Mouse (Mus musculus) midbrain, embryonic 16.5 days (tissue): Measurements from ENCODE around the gene Gramd1b. TPM values are rescaled to one million over a fixed set of nuclear protein-coding genes. Genes with fewer than 3 reads are reported as not detected.
"Not testable (repeated sequence)": the region's sequence is repeated elsewhere in the genome, so short reads cannot be mapped to it uniquely, and the experiment has no call there.

Experiments used
- ATAC-seq: fragments of 200-750 bp; cut with Nextera tagmentation; 2 replicates; pipeline ENCODE4 v1.8.0; 2017; ENCODE audit warnings: moderate TSS enrichment
- H3K27ac ChIP-seq: fragments of 300-500 bp; sonication (generic); 2 replicates; pipeline ENCODE4 v1.5.1; 2014; ENCODE audit warnings: mild to moderate bottlenecking, low read length, mixed read lengths
- H3K27me3 ChIP-seq: fragments of 300-500 bp; sonication (generic); 2 replicates; pipeline ENCODE4 v1.6.1; 2014; ENCODE audit warnings: low read depth, low read length, mixed read lengths; ENCODE audit not compliant: control insufficient read depth, insufficient read depth
- H3K36me3 ChIP-seq: fragments of 300-500 bp; sonication (generic); 2 replicates; pipeline ENCODE4 v1.6.1; 2014; ENCODE audit warnings: mild to moderate bottlenecking, low read length, moderate library complexity, mixed read lengths; ENCODE audit not compliant: control insufficient read depth, insufficient read depth
- H3K4me1 ChIP-seq: fragments of 300-500 bp; sonication (generic); 2 replicates; pipeline ENCODE4 v1.6.1; 2014; ENCODE audit warnings: mild to moderate bottlenecking, low read length, mixed read lengths; ENCODE audit not compliant: control insufficient read depth, insufficient read depth
- H3K4me2 ChIP-seq: fragments of 300-500 bp; sonication (generic); 2 replicates; pipeline ENCODE4 v1.6.1; 2014; ENCODE audit warnings: mild to moderate bottlenecking, low read length, mixed read lengths
- H3K4me3 ChIP-seq: fragments of 300-500 bp; sonication (generic); 2 replicates; pipeline ENCODE4 v1.5.1; 2014; ENCODE audit warnings: low read depth, mild to moderate bottlenecking, low read length, moderate library complexity, mixed read lengths
- H3K9ac ChIP-seq: fragments of 300-500 bp; sonication (generic); 2 replicates; pipeline ENCODE4 v1.6.1; 2014; ENCODE audit warnings: low read depth, low read length, mixed read lengths
- H3K9me3 ChIP-seq: fragments of 300-500 bp; sonication (generic); replicated peaks from 2 replicates; pipeline ENCODE4 v1.6.1; 2014; ENCODE audit warnings: mild to moderate bottlenecking, low read length, mixed read lengths; ENCODE audit not compliant: control insufficient read depth, poor library complexity, severe bottlenecking
- WGBS: fragments of 180-500 bp; shearing (Covaris S2); extraction: QIAGEN DNeasy Blood & Tissue Kit; methylation state at CpG from one replicate; pipeline ENCODE4 v1.1.7; 2014; 5-methylcytosine and 5-hydroxymethylcytosine counted together
- polyA plus RNA-seq: library from polyadenylated mRNA; unstranded; fragments of >200 nt; fragmentation: Nextera tagmentation; extraction: Ambion mirVana; gene quantifications from 2 replicates; pipeline ENCODE4 v1.2.1, GENCODE M21; 2015

The Gramd1b gene
- polyA plus RNA-seq, 1 experiment from 2014 or later: 20.3 TPM

DNA sequence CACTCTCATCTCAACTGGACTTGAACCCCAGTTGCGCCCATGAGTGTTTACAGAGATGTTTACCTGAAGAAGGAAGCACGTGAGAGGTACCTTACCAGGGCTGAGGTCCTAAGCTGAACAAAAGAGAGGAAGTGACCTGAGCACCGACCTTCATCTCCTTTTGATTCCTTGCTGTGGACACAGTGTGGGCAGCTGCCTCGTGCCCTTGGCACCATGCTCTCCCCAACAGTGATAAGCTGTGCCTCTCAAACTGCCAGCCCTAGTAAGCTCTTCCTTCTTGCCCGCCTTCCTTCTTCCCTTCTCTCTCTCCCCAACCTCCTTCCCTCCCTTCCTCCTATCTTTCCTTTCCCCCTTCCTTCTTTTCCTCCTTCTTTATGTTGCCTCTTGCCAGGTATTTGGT lies 26.3 kb downstream of the Gramd1b start:
- ATAC-seq: no peak
- H3K36me3 ChIP-seq: no peaks in the 10 kb centered on the region
- no peaks in the 10 kb centered on the region for H3K27me3 ChIP-seq

GRCm38 (mm10) chr9:40500691-40501090 lies 30.5 kb downstream of the Gramd1b start:
- no peaks in the 10 kb centered on the region for H3K36me3 ChIP-seq
- H3K27me3 ChIP-seq: no peaks in the 10 kb centered on the region
- H3K4me3 ChIP-seq: no peak overlapping the region
- H3K9ac ChIP-seq: no peak overlapping the region
- H3K27ac ChIP-seq: no peak overlapping the region
- no peaks in the 10 kb centered on the region for H3K4me1 ChIP-seq
- no peak for ATAC-seq
- H3K9me3 ChIP-seq: no peaks in the 10 kb centered on the region
- no peak overlapping the region for H3K4me2 ChIP-seq

More for the DNA sequence above, 26.3 kb downstream of the Gramd1b start:
- Histone ChIP-seq H3K9me3 (no peaks in the 10 kb centered on the region), H3K27ac (no peak overlapping the region), H3K4me3 (no peak overlapping the region), H3K9ac (no peak overlapping the region), H3K4me1 (no peaks in the 10 kb centered on the region), H3K4me2 (no peak overlapping the region)
- WGBS: 86% methylated on average over 5 of the region's 5 CpGs

- H3K9ac ChIP-seq, H3K27ac ChIP-seq, H3K36me3 ChIP-seq, H3K4me1 ChIP-seq, H3K9me3 ChIP-seq, ATAC-seq, H3K4me3 ChIP-seq, H3K27me3 ChIP-seq, H3K4me2 ChIP-seq: not testable (repeated sequence)
- 71% methylated on average over 7 of the region's 7 CpGs for WGBS
Measured at GRCm38 (mm10) chr9:40482351-40483084, 48.7 kb downstream of the Gramd1b start.

- H3K4me2 ChIP-seq: no peak overlapping the region
- H3K36me3 ChIP-seq: no peaks in the 10 kb centered on the region
- H3K4me3 ChIP-seq: no peak overlapping the region
- H3K27me3 ChIP-seq: no peaks in the 10 kb centered on the region
- H3K27ac ChIP-seq: no peak overlapping the region
- ATAC-seq: no peak
- WGBS: 55% methylated on average over 3 of the region's 3 CpGs
- peaks cover 4% of the 10 kb centered on the region; the same call in 1 of the 2 replicates for H3K9me3 ChIP-seq
- no peaks in the 10 kb centered on the region for H3K4me1 ChIP-seq
- H3K9ac ChIP-seq: no peak overlapping the region
Measured at GRCm38 (mm10) chr9:40481271-40481670, 49.9 kb downstream of the Gramd1b start.

GRCm38 (mm10) chr9:40479333-40479732 lies 51.9 kb downstream of the Gramd1b start:
- Histone ChIP-seq H3K4me3 (no peak overlapping the region), H3K9me3 (no peaks in the 10 kb centered on the region), H3K4me1 (no peaks in the 10 kb centered on the region), H3K36me3 (no peaks in the 10 kb centered on the region), H3K4me2 (no peak overlapping the region), H3K27me3 (no peaks in the 10 kb centered on the region), H3K9ac (no peak overlapping the region), H3K27ac (no peak overlapping the region)
- WGBS: 56% methylated on average over 4 of the region's 4 CpGs
- no peak for ATAC-seq

DNA sequence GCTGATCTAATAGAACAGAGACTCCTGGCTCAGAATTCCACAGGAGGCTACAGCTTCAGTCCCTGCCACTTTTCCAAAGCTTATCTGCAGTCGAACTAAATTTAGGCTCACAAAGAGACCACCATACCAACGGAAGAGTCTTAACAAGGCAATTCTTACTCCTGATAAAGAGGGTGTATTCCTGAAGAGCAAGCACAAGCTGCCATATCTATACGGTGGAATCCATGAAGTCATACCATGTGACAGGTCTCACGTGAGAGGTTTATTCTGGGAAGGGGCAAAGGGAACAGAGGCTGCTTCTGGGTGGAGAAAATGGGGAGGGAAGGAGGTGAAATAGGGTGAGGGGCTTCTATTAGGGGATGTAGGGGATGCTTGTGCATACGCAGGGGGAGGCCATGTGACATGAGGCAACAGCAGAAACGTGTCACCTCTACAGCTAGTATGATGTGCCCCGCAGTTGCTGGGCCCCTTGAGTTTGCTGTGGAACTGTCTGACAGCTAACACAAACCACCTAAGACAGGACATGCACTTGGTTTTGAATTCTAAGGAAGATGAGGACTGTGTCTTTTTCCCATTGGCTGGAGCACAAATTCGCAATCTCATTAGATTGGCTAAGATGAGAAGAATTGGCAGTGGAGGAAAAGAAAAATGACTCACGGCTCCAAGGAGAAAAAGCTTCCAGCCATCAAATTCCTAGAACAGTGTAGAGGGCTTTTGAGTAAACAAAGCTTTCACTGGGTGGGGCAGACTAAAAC lies 52.9 kb downstream of the Gramd1b start:
- no peaks in the 10 kb centered on the region for H3K27me3 ChIP-seq
- H3K4me2 ChIP-seq: no peak overlapping the region
- no peaks in the 10 kb centered on the region for H3K4me1 ChIP-seq
- 84% methylated on average over 9 of the region's 9 CpGs for WGBS
- no peak overlapping the region for H3K27ac ChIP-seq
- H3K4me3 ChIP-seq: no peak overlapping the region
- no peak for ATAC-seq
- H3K9ac ChIP-seq: no peak overlapping the region
- H3K36me3 ChIP-seq: no peaks in the 10 kb centered on the region
- H3K9me3 ChIP-seq: no peaks in the 10 kb centered on the region

- Histone ChIP-seq H3K4me3 (no peak overlapping the region), H3K9ac (no peak overlapping the region), H3K27me3 (no peaks in the 10 kb centered on the region), H3K9me3 (no peaks in the 10 kb centered on the region), H3K36me3 (no peaks in the 10 kb centered on the region), H3K4me2 (no peak overlapping the region), H3K27ac (no peak overlapping the region), H3K4me1 (no peaks in the 10 kb centered on the region)
- WGBS: 81% methylated on average over 2 of the region's 2 CpGs
- no peak for ATAC-seq
Measured at GRCm38 (mm10) chr9:40477611-40478010, 53.6 kb downstream of the Gramd1b start.

- ATAC-seq: no peak
Measured at GRCm38 (mm10) chr9:40476098-40476497, 55.1 kb downstream of the Gramd1b start.

GRCm38 (mm10) chr9:40472961-40473510 lies 58.1 kb downstream of the Gramd1b start:
- Histone ChIP-seq H3K4me1 (no peaks in the 10 kb centered on the region), H3K9ac (no peak overlapping the region), H3K4me3 (no peak overlapping the region), H3K27ac (no peak overlapping the region), H3K9me3 (no peaks in the 10 kb centered on the region), H3K4me2 (no peak overlapping the region), H3K36me3 (no peaks in the 10 kb centered on the region), H3K27me3 (no peaks in the 10 kb centered on the region)
- 90% methylated on average over 9 of the region's 9 CpGs for WGBS
- ATAC-seq: no peak

More at GRCm38 (mm10) chr9:40476098-40476497, 55.1 kb downstream of the Gramd1b start:
- H3K4me2 ChIP-seq: no peak overlapping the region
- H3K27ac ChIP-seq: no peak overlapping the region
- no peaks in the 10 kb centered on the region for H3K4me1 ChIP-seq
- no peaks in the 10 kb centered on the region for H3K36me3 ChIP-seq
- no peaks in the 10 kb centered on the region for H3K27me3 ChIP-seq
- no peak overlapping the region for H3K4me3 ChIP-seq
- H3K9ac ChIP-seq: no peak overlapping the region
- H3K9me3 ChIP-seq: no peaks in the 10 kb centered on the region
- 93% methylated on average over 11 of the region's 11 CpGs for WGBS
